Mouse (Mus musculus) C2C12 (cell line): ENCODE results near the gene Arl5c.

Experiments
- CTCF ChIP-seq: IDR thresholded peaks from one replicate; pipeline ENCODE4 v1.5.1; 2011; ENCODE audit not compliant: control insufficient read depth, insufficient read depth, insufficient read length
- MAX ChIP-seq: IDR thresholded peaks from one replicate; pipeline ENCODE4 v1.6.1; 2011; ENCODE audit warnings: mild to moderate bottlenecking, control low read depth
- USF1 ChIP-seq: IDR thresholded peaks from one replicate; pipeline ENCODE4 v1.6.1; 2011; ENCODE audit warnings: low read depth, mild to moderate bottlenecking, control low read depth, moderate library complexity

DNA sequence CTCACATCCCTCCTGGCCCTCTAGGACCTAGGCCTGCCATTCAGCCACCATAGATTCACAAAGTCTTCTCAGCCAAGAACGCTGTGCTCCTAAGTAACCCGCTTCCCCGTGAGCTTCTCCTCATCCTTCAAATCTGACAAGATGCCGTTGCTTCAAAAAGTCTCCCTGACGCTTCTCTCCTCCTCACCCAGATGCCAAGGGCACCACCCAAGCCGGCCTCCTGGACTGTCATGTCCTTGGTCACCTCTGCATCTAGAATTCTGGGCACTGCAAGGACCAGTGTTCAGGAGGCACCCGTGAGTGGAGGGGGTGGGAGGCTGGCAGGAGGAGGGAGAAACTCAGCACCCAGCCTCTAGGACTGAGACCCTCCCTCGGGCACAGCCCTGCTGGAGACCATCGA is 13.3 kb downstream of the Arl5c start:
- TF ChIP-seq CTCF (no peak), USF1 (no peak), MAX (no peak)
